8 mouse cellular contexts compared by ENCODE assay signal in the genomic region with DNA sequence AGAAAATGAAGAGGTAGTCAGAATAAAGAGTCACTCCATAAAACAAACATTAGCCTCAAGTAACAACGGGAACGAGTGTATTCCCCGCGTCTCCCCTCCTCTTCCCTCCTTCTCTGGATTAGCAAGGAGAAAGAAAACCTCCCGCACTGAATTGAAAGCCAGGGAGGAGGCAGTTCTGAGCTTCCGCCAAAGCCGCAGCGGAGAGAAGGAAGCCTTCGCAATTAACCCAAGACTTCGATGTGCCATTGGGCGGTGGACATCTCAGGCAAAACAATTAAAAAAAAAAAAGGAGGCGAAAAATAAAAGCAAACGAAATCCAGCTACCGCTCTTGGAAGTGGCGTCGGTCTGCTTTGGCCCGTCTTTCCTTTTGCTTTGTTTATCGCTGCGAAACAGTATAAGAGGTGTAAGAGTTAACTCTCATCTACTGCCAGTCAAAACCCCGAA. TPM values are rescaled to one million over a fixed set of nuclear protein-coding genes. Genes with fewer than 3 reads are reported as not detected.
A peak's percentile ranks its signal among the peaks of the same experiment; 100 is the strongest.
DNase-seq lines count a peak whose midpoint lies in the region; ATAC-seq and TF ChIP-seq lines count a peak whose summit lies in the region.

No protein-coding gene starts in this region.

- no peak for TF ChIP-seq POLR2A in bone marrow, adult 2 months (IDR thresholded peaks at IDR 0.05; ENCODE audit: borderline replicate concordance, control insufficient read depth, low read depth, low read length)
- no peak for TF ChIP-seq POLR2A in liver, adult 2 months (IDR thresholded peaks at IDR 0.05; ENCODE audit: extremely low read depth, insufficient read depth, low read length)

- peak overlapping the region; percentile 59 for H3K4me3 ChIP-seq in bone marrow, adult 2 months (replicated peaks; ENCODE audit: control insufficient read depth, low read depth, low read length)
- peak overlapping the region; percentile 46 for H3K4me3 ChIP-seq in hindbrain, embryonic 10.5 days
- H3K4me3 ChIP-seq in liver, adult 2 months (ENCODE audit: insufficient read depth, low read depth, low read length): peak overlapping the region; percentile 28

- H3K9me3 ChIP-seq in hindbrain, embryonic 10.5 days: no peaks in the 10 kb centered on the region

- WGBS in bone marrow, adult 2 months: under 1% methylated on average over 20 of the region's 20 CpGs
- under 1% methylated on average over 20 of the region's 20 CpGs for WGBS in hindbrain, embryonic 10.5 days
- WGBS in liver, adult 2 months: 4% methylated on average over 20 of the region's 20 CpGs

- no peaks in the 10 kb centered on the region for H3K36me3 ChIP-seq in hindbrain, embryonic 10.5 days
- no peaks in the 10 kb centered on the region for H3K36me3 ChIP-seq in liver, adult 2 months (ENCODE audit: control insufficient read depth, insufficient read depth, low read length)

- H3K27me3 ChIP-seq in hindbrain, embryonic 10.5 days (ENCODE audit: insufficient read depth, poor library complexity, severe bottlenecking): peaks cover 100% of the 10 kb centered on the region
- peaks cover 45% of the 10 kb centered on the region for H3K27me3 ChIP-seq in liver, adult 2 months (ENCODE audit: control insufficient read depth, insufficient read depth, low read length)

- no peak for ATAC-seq in megakaryocyte progenitor cell, adult 5-6 weeks (replicated peaks; ENCODE audit: poor library complexity)

- no peaks in the 10 kb centered on the region for H3K79me2 ChIP-seq in liver, adult 2 months (ENCODE audit: control insufficient read depth, insufficient read depth, low read length)

- no peak for TF ChIP-seq CTCF in bone marrow, adult 2 months (IDR thresholded peaks at IDR 0.05; ENCODE audit: control insufficient read depth, insufficient read depth, low read length)
- no peak for TF ChIP-seq CTCF in liver, adult 2 months (IDR thresholded peaks at IDR 0.05; ENCODE audit: low read depth, low read length)

- DNase-seq in CD4-positive, CD25-positive, alpha-beta regulatory T cell, adult 2 months (ENCODE audit: low read depth, low spot score): peak; percentile 56
- peak; percentile 49 for DNase-seq in hindbrain, embryonic 10.5 days (ENCODE audit: low spot score)
- DNase-seq in liver, adult 2 months (ENCODE audit: extremely low read depth, low read depth, low spot score): no peak
- peak; percentile 57 for DNase-seq in naive thymus-derived CD4-positive, alpha-beta T cell, adult 2 months (ENCODE audit: low read depth)
- no peak for DNase-seq in thymus, postnatal 25 days
- no peak for DNase-seq in cerebellum, adult 9-11 months

- no peak overlapping the region; the same call in 1 of the 2 replicates for H3K9ac ChIP-seq in liver, adult 2 months (ENCODE audit: low read depth, low read length)

- no peaks in the 10 kb centered on the region for H3K4me1 ChIP-seq in bone marrow, adult 2 months (ENCODE audit: control insufficient read depth, insufficient read depth, low read length)
- peaks cover 29% of the 10 kb centered on the region for H3K4me1 ChIP-seq in hindbrain, embryonic 10.5 days (replicated peaks)
- peaks cover 2% of the 10 kb centered on the region; the same call in 1 of the 2 replicates for H3K4me1 ChIP-seq in liver, adult 2 months (ENCODE audit: control insufficient read depth, insufficient read depth, low read length)

- peak overlapping the region; percentile 90 for H3K27ac ChIP-seq in bone marrow, adult 2 months (ENCODE audit: control insufficient read depth, insufficient read depth, low read depth, low read length, poor library complexity)
- H3K27ac ChIP-seq in hindbrain, embryonic 10.5 days: peak overlapping the region; percentile 80
- no peak overlapping the region for H3K27ac ChIP-seq in liver, adult 2 months (replicated peaks; ENCODE audit: insufficient read depth, low read depth, low read length)

RNA-seq across cellular contexts. Expression of a gene that starts 2.1 kb away (rescaled TPM):
- polyA plus RNA-seq in bone marrow, adult 2 months (2011; ENCODE audit: insufficient read depth, insufficient read length, low replicate concordance, missing spikeins): 67.9 and 68.4 TPM in 2 replicates
- 3.2 and 4.7 TPM in 2 replicates for polyA plus RNA-seq in hindbrain, embryonic 10.5 days (2016; fragmentation: Nextera tagmentation; extraction: Ambion mirVana)
- total RNA-seq in liver, adult 2 months (2014; rRNA removed): 0.37 and 0.67 TPM in 2 replicates
- polyA plus RNA-seq in liver, adult 2 months (2012; rRNA removed): 0.44 and 0.50 TPM in 2 replicates
- 17.3 and 22.6 TPM in 2 replicates for total RNA-seq in megakaryocyte progenitor cell, adult 5-6 weeks (2015)
- total RNA-seq in megakaryocyte progenitor cell, adult 5-6 weeks (2017): 9.2 and 16.3 TPM in 2 replicates

RNA-seq across cellular contexts. Expression of a gene that starts 30.2 kb away (rescaled TPM):
- 212 and 213 TPM in 2 replicates for polyA plus RNA-seq in bone marrow, adult 2 months (2011; ENCODE audit: insufficient read depth, insufficient read length, low replicate concordance, missing spikeins)
- polyA plus RNA-seq in hindbrain, embryonic 10.5 days (2016; fragmentation: Nextera tagmentation; extraction: Ambion mirVana): 8.1 and 12.5 TPM in 2 replicates
- 4.6 and 7.7 TPM in 2 replicates for total RNA-seq in liver, adult 2 months (2014; rRNA removed)
- polyA plus RNA-seq in liver, adult 2 months (2012; rRNA removed): 9.0 and 14.4 TPM in 2 replicates
- total RNA-seq in megakaryocyte progenitor cell, adult 5-6 weeks (2015): 5.2 and 11.2 TPM in 2 replicates
- 2.0 and 5.2 TPM in 2 replicates for total RNA-seq in megakaryocyte progenitor cell, adult 5-6 weeks (2017)

RNA-seq across cellular contexts. Expression of a gene that starts 58.4 kb away (rescaled TPM):
- 7.8 and 8.1 TPM in 2 replicates for polyA plus RNA-seq in bone marrow, adult 2 months (2011; ENCODE audit: insufficient read depth, insufficient read length, low replicate concordance, missing spikeins)
- polyA plus RNA-seq in hindbrain, embryonic 10.5 days (2016; fragmentation: Nextera tagmentation; extraction: Ambion mirVana): 15.0 and 20.0 TPM in 2 replicates
- total RNA-seq in liver, adult 2 months (2014; rRNA removed): 0.09 and 0.27 TPM in 2 replicates
- polyA plus RNA-seq in liver, adult 2 months (2012; rRNA removed): 0.02 and 0.06 TPM in 2 replicates
- 38.4 and 42.3 TPM in 2 replicates for total RNA-seq in megakaryocyte progenitor cell, adult 5-6 weeks (2015)
- total RNA-seq in megakaryocyte progenitor cell, adult 5-6 weeks (2017): 13.2 and 13.6 TPM in 2 replicates

Comparison
In these comparisons a context has a peak if more than half of its experiments do, and no peak if none do; other contexts are left out.
1. DNase-seq: peak in CD4-positive, CD25-positive, alpha-beta regulatory T cell, adult 2 months (single experiment), hindbrain, embryonic 10.5 days (single experiment) and naive thymus-derived CD4-positive, alpha-beta T cell, adult 2 months (single experiment); none in liver, adult 2 months (single experiment), thymus, postnatal 25 days (single experiment) and cerebellum, adult 9-11 months (single experiment).
2. RNA of a gene that starts 2.1 kb away (polyA plus RNA-seq): 67.9 to 68.4 TPM in bone marrow, adult 2 months; 3.2 to 4.7 TPM in hindbrain, embryonic 10.5 days and 0.44 to 0.50 TPM in liver, adult 2 months; every median in the first group is over 10 times any median in the second.
3. RNA of a gene that starts 30.2 kb away (polyA plus RNA-seq): 212 to 213 TPM in bone marrow, adult 2 months; 9.0 to 14.4 TPM in liver, adult 2 months and 8.1 to 12.5 TPM in hindbrain, embryonic 10.5 days; every median in the first group is over 10 times any median in the second.
4. Peak in every context shown above with its lines, with median percentiles within 50 percentile points of each other: H3K4me3 ChIP-seq.